In genomic region chr10:69259161-69259560, GRCm38 (mm10) we compare ENCODE assay signal across 15 mouse cellular contexts. TPM values are rescaled to one million over a fixed set of nuclear protein-coding genes. Genes with fewer than 3 reads are reported as not detected.
A peak's percentile ranks its signal among the peaks of the same experiment; 100 is the strongest.
DNase-seq lines count a peak whose midpoint lies in the region; ATAC-seq and TF ChIP-seq lines count a peak whose summit lies in the region.
"Had no signal": no experiment of that assay in that cellular context is flagged by ENCODE, and none has a peak within 500 bp of the region (broad histone marks: within the 10 kb centered on the region; RNA-seq: fewer than 3 reads in every experiment).

No protein-coding gene starts in this region.

- TF ChIP-seq POLR2A in kidney, adult 2 months (IDR thresholded peaks at IDR 0.05; ENCODE audit: low read depth, low read length): no peak

- H3K9ac ChIP-seq in lung, embryonic 15.5 days: no peak overlapping the region
- no peak overlapping the region for H3K9ac ChIP-seq in lung, postnatal 0 days (replicated peaks; ENCODE audit: low read depth)
- H3K9ac ChIP-seq in stomach, embryonic 14.5 days (replicated peaks; ENCODE audit: low read depth, low read length): no peak overlapping the region
- H3K9ac ChIP-seq in midbrain, embryonic 13.5 days (replicated peaks): no peak overlapping the region
- H3K9ac ChIP-seq: liver, embryonic 14.5 days had no signal

- peak overlapping the region; percentile 26 for H3K27ac ChIP-seq in kidney, adult 2 months (ENCODE audit: insufficient read depth, low read depth, low read length)
- H3K27ac ChIP-seq in lung, embryonic 15.5 days: peak overlapping the region; percentile 10; the same call in 1 of the 2 replicates
- no peak overlapping the region for H3K27ac ChIP-seq in lung, postnatal 0 days (ENCODE audit: low read length)
- H3K27ac ChIP-seq in stomach, embryonic 14.5 days (ENCODE audit: low read length): peak overlapping the region; percentile 36; the same call in 1 of the 2 replicates
- no peak overlapping the region for H3K27ac ChIP-seq in midbrain, embryonic 13.5 days
- H3K27ac ChIP-seq: liver, embryonic 14.5 days had no signal

- no peaks in the 10 kb centered on the region; the same call in 1 of the 2 replicates for H3K36me3 ChIP-seq in kidney, adult 2 months (ENCODE audit: control insufficient read depth, insufficient read depth, low read length)
- H3K36me3 ChIP-seq in lung, embryonic 15.5 days: no peaks in the 10 kb centered on the region
- H3K36me3 ChIP-seq in lung, postnatal 0 days (ENCODE audit: insufficient read depth, low read length): no peaks in the 10 kb centered on the region
- H3K36me3 ChIP-seq in stomach, embryonic 14.5 days (ENCODE audit: control insufficient read depth, insufficient read depth, low read length): no peaks in the 10 kb centered on the region
- 0 out of 2 replicates have a peak, but pooled peaks cover 6% of the 10 kb centered on the region for H3K36me3 ChIP-seq in midbrain, embryonic 13.5 days

- no peaks in the 10 kb centered on the region for H3K27me3 ChIP-seq in kidney, adult 2 months (replicated peaks; ENCODE audit: control insufficient read depth, insufficient read depth, low read length)
- H3K27me3 ChIP-seq in lung, embryonic 15.5 days: no peaks in the 10 kb centered on the region
- H3K27me3 ChIP-seq in lung, postnatal 0 days (replicated peaks; ENCODE audit: insufficient read depth, low read length): no peaks in the 10 kb centered on the region
- no peaks in the 10 kb centered on the region for H3K27me3 ChIP-seq in stomach, embryonic 14.5 days (ENCODE audit: control insufficient read depth, insufficient read depth, low read length)
- no peaks in the 10 kb centered on the region for H3K27me3 ChIP-seq in midbrain, embryonic 13.5 days

- no peak overlapping the region for H3K4me3 ChIP-seq in kidney, adult 2 months (ENCODE audit: insufficient read depth, low read depth, low read length)
- H3K4me3 ChIP-seq in lung, embryonic 15.5 days: no peak overlapping the region
- no peak overlapping the region for H3K4me3 ChIP-seq in lung, postnatal 0 days (ENCODE audit: low read depth, low read length)
- no peak overlapping the region for H3K4me3 ChIP-seq in stomach, embryonic 14.5 days (ENCODE audit: low read depth, low read length)
- no peak overlapping the region for H3K4me3 ChIP-seq in midbrain, embryonic 13.5 days (replicated peaks)
- H3K4me3 ChIP-seq: myocyte had no signal

- no peak for ATAC-seq in lung, embryonic 15.5 days (ENCODE audit: borderline replicate concordance, extremely low read depth, low FRiP score, low TSS enrichment)
- ATAC-seq in lung, postnatal 0 days: no peak
- no peak for ATAC-seq in stomach, embryonic 14.5 days (ENCODE audit: insufficient number of reproducible peaks, insufficient read depth, low FRiP score, low read depth)
- no peak; the same call in 1 of the 2 replicates for ATAC-seq in midbrain, embryonic 13.5 days

- 30% methylated on average over 2 of the region's 2 CpGs for WGBS in kidney, adult 2 months
- WGBS in lung, embryonic 15.5 days: 31% methylated on average over 2 of the region's 2 CpGs
- 28% methylated on average over 2 of the region's 2 CpGs for WGBS in lung, postnatal 0 days
- WGBS in stomach, embryonic 14.5 days: 26% methylated on average over 2 of the region's 2 CpGs
- 63% methylated on average over 2 of the region's 2 CpGs for WGBS in midbrain, embryonic 13.5 days

- peaks cover 20% of the 10 kb centered on the region for H3K4me1 ChIP-seq in kidney, adult 2 months (ENCODE audit: control insufficient read depth, insufficient read depth, low read length)
- peaks cover 24% of the 10 kb centered on the region for H3K4me1 ChIP-seq in lung, embryonic 15.5 days
- H3K4me1 ChIP-seq in lung, postnatal 0 days (ENCODE audit: insufficient read depth, low read depth, low read length): peaks cover 5% of the 10 kb centered on the region; the same call in 1 of the 2 replicates
- H3K4me1 ChIP-seq in stomach, embryonic 14.5 days (ENCODE audit: control insufficient read depth, insufficient read depth, low read length): peaks cover 49% of the 10 kb centered on the region
- H3K4me1 ChIP-seq in midbrain, embryonic 13.5 days (replicated peaks): peaks cover 18% of the 10 kb centered on the region

- intact Hi-C loops in heart, postnatal 10 days (cut with DNase I): no loop called here

- TF ChIP-seq CTCF in kidney, adult 2 months (conservative IDR thresholded peaks at IDR 0.05; ENCODE audit: insufficient read depth, insufficient read length, low read depth, low read length): no peak
- no peak for TF ChIP-seq CTCF in lung, postnatal 0 days (IDR thresholded peaks at IDR 0.05)

- TF ChIP-seq EP300 in lung, postnatal 0 days (IDR thresholded peaks at IDR 0.05): no peak

- no peak overlapping the region for H3K4me2 ChIP-seq in lung, embryonic 15.5 days
- no peak overlapping the region for H3K4me2 ChIP-seq in lung, postnatal 0 days (replicated peaks; ENCODE audit: low read depth, low read length)
- H3K4me2 ChIP-seq in stomach, embryonic 14.5 days (replicated peaks; ENCODE audit: low read depth, low read length): no peak overlapping the region
- H3K4me2 ChIP-seq in midbrain, embryonic 13.5 days (replicated peaks): no peak overlapping the region
- H3K4me2 ChIP-seq: midbrain, embryonic 11.5 days had no signal

- peak; percentile 94 for DNase-seq in heart, adult 11 months
- DNase-seq in heart, postnatal 10 days: no peak
- DNase-seq in kidney, adult 2 months: no peak
- DNase-seq in kidney, postnatal 36 days: no peak
- no peak for DNase-seq in lung, postnatal 0 days (ENCODE audit: low spot score)
- DNase-seq: cerebellum, adult 18-20 months; lung, postnatal 4 days; spleen, adult 18-20 months; thymus, adult 2 months had no signal

- no peaks in the 10 kb centered on the region for H3K9me3 ChIP-seq in lung, embryonic 15.5 days
- H3K9me3 ChIP-seq in lung, postnatal 0 days (ENCODE audit: low read length): no peaks in the 10 kb centered on the region
- no peaks in the 10 kb centered on the region for H3K9me3 ChIP-seq in stomach, embryonic 14.5 days (ENCODE audit: control insufficient read depth, low read depth, low read length)
- H3K9me3 ChIP-seq in midbrain, embryonic 13.5 days: no peaks in the 10 kb centered on the region

RNA-seq across cellular contexts. Expression of gene A930033H14Rik, which starts 46.3 kb away (rescaled TPM):
- total RNA-seq in heart, postnatal 10 days (2021): 1 to 10 TPM; 3.2 to 5.1 TPM
- polyA plus RNA-seq in kidney, adult 2 months (2012; rRNA removed): 0.94 and 1.1 TPM in 2 replicates
- 1.3 and 1.6 TPM in 2 replicates for polyA plus RNA-seq in lung, embryonic 15.5 days (2015; fragmentation: Nextera tagmentation; extraction: Ambion mirVana)
- 0.90 and 1.00 TPM in 2 replicates for polyA plus RNA-seq in lung, postnatal 0 days (2015; fragmentation: Nextera tagmentation; extraction: Ambion mirVana)
- polyA plus RNA-seq in stomach, embryonic 14.5 days (2014; fragmentation: Nextera tagmentation; extraction: Ambion mirVana): 3.4 and 3.5 TPM in 2 replicates
- 1.3 and 1.5 TPM in 2 replicates for polyA plus RNA-seq in midbrain, embryonic 13.5 days (2015; fragmentation: Nextera tagmentation; extraction: Ambion mirVana)

Comparison
In these comparisons a context has a peak if more than half of its experiments do, and no peak if none do; other contexts are left out.
1. H3K27ac ChIP-seq: peak in kidney, adult 2 months (single experiment), lung, embryonic 15.5 days (single experiment) and stomach, embryonic 14.5 days (single experiment); none in lung, postnatal 0 days (single experiment) and midbrain, embryonic 13.5 days (single experiment).